Mouse (Mus musculus) spleen, postnatal 14 days (tissue): Measurements from ENCODE around the gene Olfr394.
"Not testable (repeated sequence)": the region's sequence is repeated elsewhere in the genome, so short reads cannot be mapped to it uniquely, and the experiment has no call there.

Source experiments
- DNase-seq, 2 experiments: peaks; one replicate each; pipeline ENCODE4 v3.0.0; 2021 to 2022; ENCODE audit warnings: low spot score in 2 of 2

Gene Olfr394

GRCm38 (mm10) chr11:73890671-73891070, at the start of gene Olfr394:
TSS of gene Olfr394 (minus strand) at chr11:73890771.
- DNase-seq: no peak

GRCm38 (mm10) chr11:73936377-73936776, 45.8 kb upstream of the Olfr394 start, which contains the start of gene Olfr23:
TSS of gene Olfr23 (plus strand) at chr11:73936677.
- DNase-seq: no peak

- DNase-seq: not testable (repeated sequence)
Measured at GRCm38 (mm10) chr11:73909199-73909598, 18.6 kb upstream of the Olfr394 start, which contains the start of gene Olfr395. TSS of gene Olfr395 (minus strand) at chr11:73909299.

GRCm38 (mm10) chr11:73851354-73851753, 39.2 kb downstream of the Olfr394 start, which contains the start of gene Olfr393:
TSS of gene Olfr393 (minus strand) at chr11:73851454.
- DNase-seq: no peak
